Mouse (Mus musculus) cerebellum, adult 18-20 months (tissue): Measurements from ENCODE around the gene Vmn1r58.
"Not testable (repeated sequence)": the region's sequence is repeated elsewhere in the genome, so short reads cannot be mapped to it uniquely, and the experiment has no call there.

Experiments used
- DNase-seq, 2 experiments: peaks; one replicate each; pipeline ENCODE4 v3.0.0; 2021

The Vmn1r58 gene

DNA sequence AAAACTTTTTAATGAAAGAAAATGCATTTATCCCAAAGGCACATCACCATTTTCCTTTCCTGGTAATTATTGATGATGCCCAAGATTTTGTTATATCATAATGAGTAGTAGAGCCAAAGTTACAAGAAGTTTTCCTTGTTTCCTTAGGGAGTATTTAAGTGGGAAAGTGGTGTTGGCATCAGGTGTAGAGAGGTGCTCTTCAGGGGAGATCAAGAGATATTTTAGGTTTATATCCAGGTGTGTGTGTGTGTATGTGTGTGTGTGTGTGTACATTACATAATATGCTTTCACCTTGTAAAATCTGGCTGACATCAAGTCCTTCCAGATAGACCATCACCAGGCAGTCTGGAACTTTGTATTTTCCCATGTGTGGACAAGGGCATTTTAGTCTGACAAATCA lies at the start of gene Vmn1r58:
Gene Vmn1r58, minus strand, starts transcription at position 101 of the 400 bp plus-strand sequence.
- not testable (repeated sequence) for DNase-seq

DNA sequence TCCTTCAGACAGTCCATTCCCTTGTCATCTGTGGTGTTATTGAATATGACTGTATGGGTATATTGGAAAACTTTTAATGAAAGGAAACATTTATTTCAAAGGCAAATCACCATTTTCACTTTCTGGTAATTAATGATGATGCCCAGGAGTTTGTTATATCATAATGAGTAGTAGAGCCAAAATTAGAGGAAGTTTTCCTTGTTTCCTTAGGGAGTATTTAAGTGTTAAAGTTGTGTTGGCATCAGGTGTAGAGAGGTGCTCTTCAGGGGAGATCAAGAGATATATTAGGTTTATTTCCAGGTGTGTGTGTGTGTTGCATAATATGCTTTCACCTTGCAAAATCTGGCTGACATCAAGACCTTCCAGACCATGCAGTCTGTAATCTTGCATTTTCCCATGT lies 43.5 kb upstream of the Vmn1r58 start, which contains the start of gene Vmn1r59:
Gene Vmn1r59, minus strand, starts transcription at position 101 of the 400 bp plus-strand sequence.
- DNase-seq = no peak

DNA sequence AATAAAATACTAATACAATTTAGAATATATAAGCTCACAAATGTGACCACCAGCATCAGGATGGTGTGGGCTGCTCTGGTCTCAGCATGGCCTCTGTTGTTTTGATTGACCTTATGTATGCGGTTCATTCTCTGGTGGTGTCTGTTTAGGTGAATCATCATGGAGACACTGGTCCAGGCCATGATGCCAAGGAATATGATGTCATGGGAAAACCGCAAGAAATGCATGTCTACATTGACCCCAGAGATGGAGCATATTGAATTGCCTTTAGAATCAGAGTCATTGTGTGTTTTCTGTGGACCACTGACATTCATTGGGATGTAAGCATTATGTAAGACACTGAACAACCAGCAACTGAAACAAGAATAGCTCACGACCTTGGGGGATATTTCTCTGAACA lies 40.8 kb upstream of the Vmn1r58 start:
- DNase-seq = not testable (repeated sequence)

DNA sequence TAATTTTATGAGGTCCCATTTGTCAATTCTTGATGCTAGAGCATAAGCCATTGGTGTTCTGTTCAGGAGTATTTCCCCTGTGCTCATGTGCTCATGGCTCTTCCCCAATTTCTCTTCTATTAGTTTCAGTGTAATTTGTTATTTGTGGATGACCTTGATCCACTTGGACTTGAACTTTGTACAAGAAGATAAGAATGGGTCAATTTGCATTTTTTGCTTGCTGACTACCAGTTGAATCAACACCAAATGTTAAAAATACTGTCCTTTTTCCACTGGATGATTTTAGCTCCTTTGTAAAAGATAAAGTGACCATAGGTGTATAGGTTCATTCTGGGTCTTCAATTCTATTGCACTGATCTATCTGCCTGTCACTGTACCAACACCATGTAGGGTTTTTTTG lies 35.4 kb upstream of the Vmn1r58 start:
- DNase-seq = no peak

DNA sequence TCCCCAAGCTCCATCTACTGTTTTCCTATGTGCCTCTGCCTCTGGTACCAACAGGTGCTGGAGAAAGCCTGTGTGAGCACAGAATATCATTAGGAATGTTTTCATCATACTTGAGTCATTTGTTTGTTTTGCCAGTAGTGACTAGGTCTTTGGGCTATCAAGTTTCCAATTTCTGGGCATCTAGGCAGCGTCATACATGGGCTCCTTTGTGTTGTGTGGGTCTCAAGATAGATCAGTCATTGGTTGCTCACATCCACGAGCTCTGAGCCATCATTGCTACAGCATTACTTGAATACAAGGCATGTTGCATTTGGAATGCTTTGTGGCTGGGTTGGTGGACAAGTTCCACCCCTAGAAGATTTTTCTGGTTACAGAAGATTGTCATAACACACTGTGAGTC lies 7.0 kb downstream of the Vmn1r58 start:
- DNase-seq = no peak

DNA sequence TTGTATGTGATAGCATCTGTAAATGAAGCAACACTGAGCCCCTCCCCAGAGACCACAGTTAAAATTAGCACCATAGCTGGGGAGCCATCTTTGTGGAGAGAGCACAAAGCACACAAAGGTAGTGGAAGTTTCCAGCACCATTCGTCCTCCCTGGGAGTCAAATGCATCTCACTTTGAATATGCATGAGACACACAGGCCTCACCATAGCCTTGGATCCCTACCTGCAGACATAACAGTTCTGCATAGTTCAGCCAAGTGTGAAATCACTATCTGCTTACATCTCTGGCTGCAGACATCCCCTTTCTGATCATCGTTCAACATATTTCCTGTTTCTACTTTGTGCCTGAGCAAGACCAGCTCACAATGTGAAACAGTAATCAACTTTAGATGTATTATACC lies 46.5 kb downstream of the Vmn1r58 start:
- DNase-seq = no peak

DNA sequence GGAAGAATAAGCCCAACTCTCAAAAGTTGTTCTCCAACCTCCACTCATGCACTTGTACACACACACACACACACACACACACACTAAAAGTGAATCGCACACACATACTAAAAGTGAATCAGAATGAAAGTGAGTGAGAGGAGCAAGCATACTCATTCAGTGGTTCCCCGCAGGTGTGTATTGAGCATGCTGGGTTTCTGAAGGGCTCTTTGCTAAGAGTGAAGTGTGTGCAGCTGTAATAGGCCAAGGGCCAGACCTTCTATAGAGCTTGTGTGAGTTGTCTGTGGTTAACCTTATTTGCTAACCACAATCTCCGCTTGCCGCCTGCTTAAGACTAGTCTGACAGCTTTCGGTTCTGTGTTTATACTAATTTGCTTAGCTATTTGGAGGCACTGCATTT lies 49.6 kb downstream of the Vmn1r58 start:
- no peak for DNase-seq
